Mouse (Mus musculus) hindbrain, embryonic 13.5 days (tissue): ENCODE measurements around the gene Tenm2. TPM values are rescaled to one million over a fixed set of nuclear protein-coding genes. Genes with fewer than 3 reads are reported as not detected.

Source experiments
- ATAC-seq: fragments of 200-750 bp; cut with Nextera tagmentation; 2 replicates; pipeline ENCODE4 v1.8.0; 2017; ENCODE audit warnings: moderate TSS enrichment; ENCODE audit not compliant: low FRiP score
- H3K27ac ChIP-seq: fragments of 300-500 bp; sonication (generic); 2 replicates; pipeline ENCODE4 v1.5.1; 2015; ENCODE audit warnings: inconsistent platforms, mild to moderate bottlenecking, moderate library complexity
- H3K27me3 ChIP-seq: fragments of 300-500 bp; sonication (generic); 2 replicates; pipeline ENCODE4 v1.6.1; 2015; ENCODE audit warnings: mild to moderate bottlenecking, inconsistent platforms
- H3K36me3 ChIP-seq: fragments of 300-500 bp; sonication (generic); 2 replicates; pipeline ENCODE4 v1.6.1; 2015; ENCODE audit warnings: mild to moderate bottlenecking, inconsistent platforms
- H3K4me1 ChIP-seq: fragments of 300-500 bp; sonication (generic); replicated peaks from 2 replicates; pipeline ENCODE4 v1.6.1; 2015; ENCODE audit warnings: inconsistent platforms
- H3K4me2 ChIP-seq: fragments of 300-500 bp; sonication (generic); 2 replicates; pipeline ENCODE4 v1.6.1; 2015; ENCODE audit warnings: inconsistent platforms, mild to moderate bottlenecking, moderate library complexity
- H3K4me3 ChIP-seq: fragments of 300-500 bp; sonication (generic); 2 replicates; pipeline ENCODE4 v1.5.1; 2015; ENCODE audit warnings: mild to moderate bottlenecking, inconsistent platforms
- H3K9ac ChIP-seq: fragments of 300-500 bp; sonication (generic); 2 replicates; pipeline ENCODE4 v1.6.1; 2015; ENCODE audit warnings: mild to moderate bottlenecking, inconsistent platforms
- H3K9me3 ChIP-seq: fragments of 300-500 bp; sonication (generic); 2 replicates; pipeline ENCODE4 v1.6.1; 2016; ENCODE audit warnings: inconsistent platforms
- WGBS: fragments of 180-500 bp; shearing (Covaris S2); methylation state at CpG from one replicate; pipeline ENCODE4 v1.1.7; 2015; 5-methylcytosine and 5-hydroxymethylcytosine counted together
- polyA plus RNA-seq: library from polyadenylated mRNA; unstranded; fragments of >200 nt; fragmentation: Nextera tagmentation; extraction: Ambion mirVana; gene quantifications from 2 replicates; pipeline ENCODE4 v1.2.1, GENCODE M21; 2015

Gene Tenm2
- polyA plus RNA-seq, 1 experiment from 2014 or later, result 29.4 TPM

GRCm38 (mm10) chr11:36537573-36538133 is 698.1 kb downstream of the Tenm2 start:
- no peak overlapping the region for H3K4me3 ChIP-seq
- WGBS, result 88% methylated on average over 9 of the region's 9 CpGs
- H3K27ac ChIP-seq, result no peak overlapping the region
- no peaks in the 10 kb centered on the region for H3K9me3 ChIP-seq
- peaks cover 15% of the 10 kb centered on the region for H3K4me1 ChIP-seq
- no peak overlapping the region for H3K9ac ChIP-seq
- no peak for ATAC-seq
- no peaks in the 10 kb centered on the region for H3K27me3 ChIP-seq
- no peaks in the 10 kb centered on the region for H3K36me3 ChIP-seq
- H3K4me2 ChIP-seq, result no peak overlapping the region

DNA sequence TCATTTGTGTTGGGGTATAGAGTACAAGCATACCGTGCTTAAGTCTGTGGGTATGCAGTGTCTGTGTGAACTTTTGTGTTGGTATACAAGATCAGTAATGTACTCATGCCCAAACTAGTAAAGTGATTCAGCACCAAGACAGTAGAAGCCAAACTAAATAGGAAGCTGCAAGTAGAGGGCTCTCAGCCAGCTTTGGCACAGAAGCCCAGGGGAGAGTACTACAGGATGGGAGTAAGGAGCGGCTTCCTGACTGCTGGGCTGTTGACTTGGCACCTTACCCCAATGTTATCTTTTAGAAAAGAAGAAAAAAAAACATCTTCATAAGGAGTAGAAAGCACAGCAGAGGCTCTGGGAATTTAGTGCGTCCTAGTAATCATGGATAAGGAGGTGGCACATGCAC is 700.2 kb downstream of the Tenm2 start:
- no peak for ATAC-seq
- no peaks in the 10 kb centered on the region for H3K36me3 ChIP-seq
- H3K27ac ChIP-seq, result no peak overlapping the region
- H3K27me3 ChIP-seq, result no peaks in the 10 kb centered on the region
- peaks cover 9% of the 10 kb centered on the region; the same call in 1 of the 2 replicates for H3K4me1 ChIP-seq
- H3K9ac ChIP-seq, result no peak overlapping the region
- no peak overlapping the region for H3K4me3 ChIP-seq
- 91% methylated on average over 3 of the region's 3 CpGs for WGBS
- no peaks in the 10 kb centered on the region for H3K9me3 ChIP-seq
- H3K4me2 ChIP-seq, result no peak overlapping the region

DNA sequence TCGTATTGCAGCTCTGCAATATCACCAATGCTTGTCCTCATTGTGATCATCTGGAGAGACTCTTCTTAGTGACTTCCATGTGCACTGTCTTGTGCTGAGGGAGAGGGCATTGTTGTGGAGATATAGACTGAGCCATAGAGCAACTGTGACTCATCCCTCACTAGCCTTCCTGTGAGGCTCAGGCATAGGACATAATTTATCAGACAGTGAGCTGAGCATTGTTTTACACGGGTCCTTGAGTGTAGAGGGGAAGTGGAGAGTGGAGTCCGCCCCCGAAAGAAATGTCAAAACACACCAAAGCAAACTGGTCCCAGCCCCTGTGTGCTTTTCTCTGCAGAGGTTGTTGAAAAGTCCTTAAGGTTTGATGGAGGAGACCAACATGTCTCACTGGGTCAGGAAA is 704.1 kb downstream of the Tenm2 start:
- Histone ChIP-seq H3K27me3 (no peaks in the 10 kb centered on the region), H3K27ac (no peak overlapping the region), H3K4me2 (no peak overlapping the region), H3K36me3 (no peaks in the 10 kb centered on the region), H3K4me3 (no peak overlapping the region), H3K4me1 (peaks cover 14% of the 10 kb centered on the region), H3K9me3 (no peaks in the 10 kb centered on the region), H3K9ac (no peak overlapping the region)
- ATAC-seq, result no peak
- 75% methylated on average over 4 of the region's 4 CpGs for WGBS

GRCm38 (mm10) chr11:36527509-36527908 is 708.3 kb downstream of the Tenm2 start:
- 50% methylated on average over 4 of the region's 4 CpGs for WGBS
- no peak overlapping the region for H3K9ac ChIP-seq
- no peaks in the 10 kb centered on the region for H3K9me3 ChIP-seq
- 0 out of 2 replicates have a peak, but pooled peaks have one; percentile 21 for ATAC-seq
- no peak overlapping the region for H3K27ac ChIP-seq
- no peaks in the 10 kb centered on the region for H3K27me3 ChIP-seq
- H3K4me3 ChIP-seq, result no peak overlapping the region
- H3K4me2 ChIP-seq, result no peak overlapping the region
- H3K4me1 ChIP-seq, result peaks cover 16% of the 10 kb centered on the region
- H3K36me3 ChIP-seq, result no peaks in the 10 kb centered on the region

DNA sequence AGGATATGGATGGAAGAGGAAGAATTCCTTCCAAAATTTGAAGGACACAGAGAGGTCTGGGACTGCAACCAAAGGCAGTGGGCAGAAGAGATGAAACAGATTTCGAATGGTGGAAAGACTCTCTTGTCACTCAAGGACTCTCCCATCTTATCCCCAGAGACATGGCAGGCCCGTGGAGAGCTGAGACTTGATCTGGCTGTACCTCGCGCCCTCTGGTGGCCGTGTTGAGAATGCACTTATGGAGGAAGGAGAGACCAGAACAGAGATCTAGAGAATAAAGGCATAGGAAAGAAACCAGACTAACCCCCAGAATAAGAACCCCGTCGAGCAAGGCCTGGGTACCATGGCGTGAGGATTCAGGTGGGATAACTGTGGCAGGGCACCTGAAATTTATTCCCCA is 709.4 kb downstream of the Tenm2 start:
- Histone ChIP-seq H3K9me3 (no peaks in the 10 kb centered on the region), H3K36me3 (no peaks in the 10 kb centered on the region), H3K4me2 (no peak overlapping the region), H3K9ac (no peak overlapping the region), H3K27ac (no peak overlapping the region), H3K4me3 (no peak overlapping the region), H3K4me1 (peaks cover 16% of the 10 kb centered on the region), H3K27me3 (no peaks in the 10 kb centered on the region)
- WGBS, result 14% methylated on average over 8 of the region's 8 CpGs
- no peak for ATAC-seq

DNA sequence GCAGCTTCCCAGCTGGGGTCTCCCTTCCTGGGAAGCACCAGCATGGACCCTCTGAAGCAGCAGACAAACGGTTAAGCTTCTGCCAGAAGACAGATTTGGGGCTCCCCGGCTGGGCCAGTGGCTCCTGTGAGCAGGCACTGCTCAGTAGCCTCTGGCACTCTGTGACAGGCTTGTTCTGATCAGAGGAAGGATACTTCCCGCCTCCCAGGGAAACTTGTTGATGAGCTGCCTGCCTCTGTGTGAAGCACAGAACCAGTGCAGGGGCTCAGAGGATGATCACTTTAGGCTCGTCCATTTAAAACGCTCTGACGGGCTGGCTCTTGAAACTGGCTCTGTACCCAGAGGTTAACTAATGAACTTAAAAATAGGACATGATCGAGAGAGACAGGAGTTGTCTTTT is 723.3 kb downstream of the Tenm2 start:
- Histone ChIP-seq H3K9me3 (peaks cover 4% of the 10 kb centered on the region), H3K4me1 (peaks cover 52% of the 10 kb centered on the region), H3K36me3 (peaks cover 7% of the 10 kb centered on the region), H3K4me3 (no peak overlapping the region), H3K9ac (no peak overlapping the region), H3K27me3 (no peaks in the 10 kb centered on the region), H3K4me2 (no peak overlapping the region), H3K27ac (0 out of 2 replicates have a peak overlapping the region, but pooled peaks have one; percentile 18)
- 47% methylated on average over 7 of the region's 7 CpGs for WGBS
- no peak for ATAC-seq

DNA sequence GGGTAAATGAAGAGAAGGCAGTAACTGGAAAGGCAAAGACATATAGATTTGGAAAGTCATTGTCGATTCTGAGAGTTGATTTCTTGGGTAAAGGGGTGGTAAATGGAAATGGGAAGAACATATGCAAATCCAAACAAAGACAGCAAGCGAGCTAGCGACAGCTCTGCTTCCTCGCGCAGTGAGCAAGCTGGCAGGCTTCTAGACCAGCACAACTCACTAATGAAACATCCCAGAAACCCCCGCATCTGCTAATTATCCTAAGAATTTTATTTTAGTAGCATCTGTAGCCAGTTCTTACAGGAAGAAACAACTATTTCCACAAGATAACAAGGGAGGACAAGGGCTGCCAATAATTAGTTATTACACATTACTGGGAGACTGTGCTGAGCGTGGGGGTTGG is 727.5 kb downstream of the Tenm2 start:
- 61% methylated on average over 7 of the region's 7 CpGs for WGBS
- peak overlapping the region; percentile 31 for H3K27ac ChIP-seq
- H3K36me3 ChIP-seq, result peaks cover 7% of the 10 kb centered on the region
- H3K4me2 ChIP-seq, result no peak overlapping the region
- peaks cover 4% of the 10 kb centered on the region for H3K9me3 ChIP-seq
- H3K9ac ChIP-seq, result no peak overlapping the region
- H3K4me1 ChIP-seq, result peaks cover 44% of the 10 kb centered on the region
- no peak for ATAC-seq
- H3K4me3 ChIP-seq, result no peak overlapping the region
- no peaks in the 10 kb centered on the region for H3K27me3 ChIP-seq

DNA sequence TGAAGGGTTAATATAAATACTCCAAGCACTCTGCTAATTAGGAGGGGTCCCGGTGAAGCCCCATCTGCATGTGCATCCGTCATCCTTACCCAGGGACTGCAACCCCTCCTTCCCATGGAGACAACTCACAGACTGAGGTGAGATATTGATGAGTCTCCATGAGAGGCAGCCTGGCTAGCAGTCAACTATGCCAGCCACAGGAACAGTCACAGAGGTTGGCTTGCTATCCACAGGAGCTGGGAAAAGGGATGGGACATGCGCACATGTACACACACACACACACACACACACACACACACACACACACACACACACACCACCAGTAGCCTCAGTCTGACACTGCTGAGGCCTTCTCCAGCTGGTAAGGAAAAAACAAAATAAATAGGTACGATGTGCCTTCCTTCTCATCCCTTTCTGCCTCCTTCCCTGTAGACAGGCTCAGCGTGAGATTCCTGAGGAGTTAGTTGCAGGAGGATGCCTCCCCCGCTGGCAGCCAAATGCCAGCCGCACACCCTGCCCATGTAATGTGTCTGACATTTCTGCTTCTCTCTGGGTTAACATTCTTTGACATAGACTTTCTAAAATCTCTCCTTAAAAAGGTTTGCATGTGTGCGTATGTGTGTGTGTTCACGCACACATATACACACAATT is 740.7 kb downstream of the Tenm2 start:
- H3K4me2 ChIP-seq, result no peak overlapping the region
- peaks cover 33% of the 10 kb centered on the region for H3K4me1 ChIP-seq
- 66% methylated on average over 9 of the region's 9 CpGs for WGBS
- no peak overlapping the region; the same call in 1 of the 2 replicates for H3K27ac ChIP-seq
- H3K27me3 ChIP-seq, result no peaks in the 10 kb centered on the region
- H3K9ac ChIP-seq, result no peak overlapping the region
- H3K4me3 ChIP-seq, result no peak overlapping the region
- ATAC-seq, result no peak
- no peaks in the 10 kb centered on the region for H3K36me3 ChIP-seq
- H3K9me3 ChIP-seq, result no peaks in the 10 kb centered on the region

DNA sequence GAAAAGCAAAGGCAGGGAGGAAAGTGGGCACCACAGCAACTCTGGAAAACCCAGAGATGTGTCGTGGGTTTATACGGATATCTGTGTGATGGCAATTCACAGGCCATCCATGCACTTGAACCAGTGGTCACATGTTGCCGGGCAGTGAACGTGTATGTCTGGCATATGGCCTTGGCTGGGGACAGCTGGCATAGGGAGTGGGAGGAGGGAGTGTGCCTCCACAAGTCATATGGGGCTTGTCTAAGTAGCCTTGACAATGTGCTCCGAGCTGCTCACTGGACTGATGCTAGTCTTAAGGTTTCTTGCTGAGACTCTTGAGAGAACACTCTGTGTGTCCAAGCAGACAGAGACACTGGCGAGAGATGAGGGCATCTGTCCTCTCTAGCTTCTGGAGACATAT is 743.5 kb downstream of the Tenm2 start:
- ATAC-seq, result 0 out of 2 replicates have a peak, but pooled peaks have one; percentile 39
- Histone ChIP-seq H3K4me3 (no peak overlapping the region), H3K36me3 (no peaks in the 10 kb centered on the region), H3K9me3 (no peaks in the 10 kb centered on the region), H3K9ac (no peak overlapping the region), H3K27ac (no peak overlapping the region), H3K4me2 (no peak overlapping the region), H3K4me1 (peaks cover 34% of the 10 kb centered on the region), H3K27me3 (no peaks in the 10 kb centered on the region)
- 73% methylated on average over 6 of the region's 6 CpGs for WGBS

DNA sequence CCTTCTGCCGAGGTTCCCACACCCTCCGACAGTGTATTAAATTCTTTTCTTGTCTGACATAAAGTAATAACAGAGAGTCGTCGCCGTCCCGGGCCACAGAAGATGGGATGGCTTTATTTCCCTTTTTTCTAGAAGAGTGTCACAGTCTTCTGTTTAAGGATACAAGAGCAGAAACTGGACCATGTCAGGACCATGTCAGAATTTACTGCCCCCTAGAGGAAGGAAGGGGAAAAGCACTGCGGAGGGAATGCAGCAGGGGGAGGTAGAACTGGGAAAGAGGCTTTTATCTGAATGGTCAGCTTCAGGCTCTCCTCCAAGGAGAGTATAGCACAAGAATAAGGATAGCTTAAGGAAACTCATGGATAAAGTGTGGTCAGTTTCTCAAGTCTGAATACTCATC is 745.7 kb downstream of the Tenm2 start:
- H3K4me3 ChIP-seq, result no peak overlapping the region
- H3K9me3 ChIP-seq, result no peaks in the 10 kb centered on the region
- no peaks in the 10 kb centered on the region for H3K27me3 ChIP-seq
- peaks cover 38% of the 10 kb centered on the region for H3K4me1 ChIP-seq
- H3K4me2 ChIP-seq, result no peak overlapping the region
- no peaks in the 10 kb centered on the region for H3K36me3 ChIP-seq
- ATAC-seq, result no peak
- no peak overlapping the region for H3K9ac ChIP-seq
- H3K27ac ChIP-seq, result no peak overlapping the region
- WGBS, result 61% methylated on average over 7 of the region's 7 CpGs

- H3K4me1 ChIP-seq, result peaks cover 43% of the 10 kb centered on the region
- H3K27me3 ChIP-seq, result no peaks in the 10 kb centered on the region
- H3K9me3 ChIP-seq, result no peaks in the 10 kb centered on the region
- no peak overlapping the region for H3K4me2 ChIP-seq
- H3K36me3 ChIP-seq, result no peaks in the 10 kb centered on the region
- no peak for ATAC-seq
- WGBS, result 83% methylated on average over 4 of the region's 4 CpGs
- H3K27ac ChIP-seq, result no peak overlapping the region
- H3K4me3 ChIP-seq, result no peak overlapping the region
- H3K9ac ChIP-seq, result no peak overlapping the region
Observed at GRCm38 (mm10) chr11:36488666-36489065, 747.1 kb downstream of the Tenm2 start.

DNA sequence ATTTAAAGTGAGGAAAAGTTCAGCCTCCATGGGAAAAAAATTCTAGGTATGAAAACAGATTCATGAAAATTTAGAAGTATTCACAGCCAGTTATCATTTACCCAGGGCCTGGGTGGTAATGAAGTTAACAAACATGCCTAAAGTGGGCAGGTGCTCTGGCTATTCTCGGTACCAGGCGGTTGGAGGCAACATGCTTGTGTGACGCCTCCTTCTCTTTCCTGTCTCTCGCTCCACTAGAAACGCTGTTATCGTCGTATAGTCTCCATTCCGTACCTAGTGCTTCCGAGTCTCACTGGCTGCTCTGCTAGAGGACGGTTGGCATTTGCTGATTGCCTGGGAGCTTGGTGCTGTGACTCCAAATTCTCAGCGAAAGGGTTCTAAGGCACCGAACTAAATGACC is 749.7 kb downstream of the Tenm2 start:
- WGBS, result 82% methylated on average over 12 of the region's 12 CpGs
- H3K27ac ChIP-seq, result no peak overlapping the region

DNA sequence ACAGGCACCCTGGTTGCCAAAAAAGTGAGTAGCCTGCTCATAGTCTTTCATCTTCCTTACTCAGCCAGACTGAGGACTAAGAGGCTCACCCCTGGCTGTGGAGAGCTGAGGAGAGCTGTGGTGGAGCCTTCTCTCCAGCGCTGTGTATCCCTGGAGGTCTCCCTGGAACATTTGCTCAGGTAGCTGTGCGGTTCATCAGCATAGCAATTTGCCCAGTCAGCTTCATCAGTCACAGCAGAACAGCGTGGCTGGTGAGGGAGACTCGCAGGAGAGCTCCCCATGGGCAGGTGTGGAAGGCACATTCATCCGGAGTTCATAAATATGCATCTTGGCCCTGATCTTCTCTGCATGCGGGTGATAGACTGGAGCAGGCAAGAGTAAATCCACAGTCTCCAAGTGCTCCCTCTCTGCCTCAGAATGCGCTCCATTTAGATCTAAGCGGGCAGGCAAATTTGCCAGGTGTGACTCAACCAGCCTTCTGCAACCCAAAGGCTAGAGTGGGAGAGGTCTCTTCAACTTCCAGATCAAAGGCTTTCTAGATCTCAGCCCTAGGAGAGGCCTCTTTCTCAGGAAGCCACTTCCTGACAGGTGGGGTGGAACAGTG is 751.2 kb downstream of the Tenm2 start:
- peak; percentile 59 for ATAC-seq
- Histone ChIP-seq H3K27ac (peak overlapping the region; percentile 69), H3K36me3 (no peaks in the 10 kb centered on the region), H3K9me3 (no peaks in the 10 kb centered on the region), H3K4me3 (no peak overlapping the region), H3K9ac (peak overlapping the region; percentile 29; the same call in 1 of the 2 replicates), H3K4me2 (peak overlapping the region; percentile 13; the same call in 1 of the 2 replicates), H3K27me3 (no peaks in the 10 kb centered on the region), H3K4me1 (peaks cover 68% of the 10 kb centered on the region)
- WGBS, result 22% methylated on average over 8 of the region's 8 CpGs

More for the DNA sequence above, 749.7 kb downstream of the Tenm2 start:
- Histone ChIP-seq H3K9ac (no peak overlapping the region), H3K4me3 (no peak overlapping the region), H3K4me1 (peaks cover 61% of the 10 kb centered on the region), H3K36me3 (no peaks in the 10 kb centered on the region), H3K9me3 (no peaks in the 10 kb centered on the region), H3K27me3 (no peaks in the 10 kb centered on the region), H3K4me2 (no peak overlapping the region)
- no peak for ATAC-seq
